Mouse (Mus musculus): ENCODE data around the gene Lrmda. TPM values are rescaled to one million over a fixed set of nuclear protein-coding genes. Genes with fewer than 3 reads are reported as not detected.

Gene Lrmda
- total RNA-seq, 2 experiments from 2014 or later = 0.48 to 0.76 TPM

GRCm38 (mm10) chr14:22918499-22918898 lies 899.0 kb downstream of the Lrmda start:
- intact Hi-C loops (cut with DNase I) = no loop called here

GRCm38 (mm10) chr14:22918931-22919330 lies 899.4 kb downstream of the Lrmda start:
- DNase-seq (ENCODE audit: low spot score in 2 of 2) = no peak
- intact Hi-C loops (cut with DNase I) = no loop called here

More at GRCm38 (mm10) chr14:22918499-22918898, 899.0 kb downstream of the Lrmda start:
- no peak for DNase-seq (ENCODE audit: low spot score in 2 of 2)

GRCm38 (mm10) chr14:22921152-22921551 lies 901.6 kb downstream of the Lrmda start:
- intact Hi-C loops (cut with DNase I) = no loop called here
- DNase-seq (ENCODE audit: low spot score in 2 of 2) = no peak

- intact Hi-C loops (cut with DNase I) = no loop called here
- no peak for DNase-seq (ENCODE audit: low spot score in 2 of 2)
Measured at GRCm38 (mm10) chr14:22921796-22922195, 902.3 kb downstream of the Lrmda start.

GRCm38 (mm10) chr14:22922571-22922970 lies 903.1 kb downstream of the Lrmda start:
- no peak for DNase-seq (ENCODE audit: low spot score in 2 of 2)
- intact Hi-C loops (cut with DNase I) = no loop called here

GRCm38 (mm10) chr14:22923251-22923650 lies 903.7 kb downstream of the Lrmda start:
- DNase-seq (ENCODE audit: low spot score in 2 of 2) = no peak
- intact Hi-C loops (cut with DNase I) = no loop called here

GRCm38 (mm10) chr14:22928263-22928662 lies 908.8 kb downstream of the Lrmda start:
- intact Hi-C loops (cut with DNase I) = no loop called here
- no peak for DNase-seq (ENCODE audit: low spot score in 2 of 2)

DNA sequence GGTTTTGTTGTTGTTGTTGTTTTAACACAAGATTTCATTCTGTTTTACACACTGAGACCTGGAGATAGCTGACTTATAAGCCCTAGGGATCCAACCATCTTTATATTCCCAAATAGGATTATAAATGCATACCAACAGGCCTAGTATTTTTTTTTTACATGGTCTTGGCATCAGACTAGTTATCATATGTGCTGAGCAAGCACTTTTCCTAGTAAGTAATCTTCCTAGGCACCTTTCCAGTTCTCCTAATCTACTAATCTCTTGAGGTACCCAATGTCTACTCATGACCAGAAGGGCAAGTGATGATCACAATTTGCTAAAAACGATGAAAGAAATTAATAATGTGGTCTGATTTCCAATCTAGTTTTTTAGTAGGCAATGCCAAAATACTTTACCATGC lies 909.2 kb downstream of the Lrmda start:
- intact Hi-C loops (cut with DNase I) = no loop called here
- DNase-seq (ENCODE audit: low spot score in 2 of 2) = no peak

DNA sequence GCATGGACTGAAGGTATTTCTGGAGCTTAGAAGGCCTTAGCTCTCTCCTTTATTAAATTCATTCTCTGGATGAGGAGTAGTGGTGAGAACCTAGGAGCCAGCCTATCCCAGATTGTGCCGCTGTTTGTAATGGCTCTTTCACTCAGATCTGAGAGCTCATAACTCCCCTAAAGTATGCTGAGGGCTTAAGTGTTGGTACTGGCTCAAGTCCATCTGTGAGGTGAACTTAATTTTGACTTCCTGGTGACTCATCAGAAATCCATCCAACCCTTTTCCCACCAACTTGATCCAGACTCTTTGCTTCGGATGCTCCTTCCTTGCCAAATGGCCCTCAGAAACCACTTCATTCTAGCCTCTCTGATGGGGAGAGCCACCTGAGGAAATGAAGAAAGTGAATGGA lies 910.1 kb downstream of the Lrmda start:
- intact Hi-C loops (cut with DNase I) = no loop called here

DNA sequence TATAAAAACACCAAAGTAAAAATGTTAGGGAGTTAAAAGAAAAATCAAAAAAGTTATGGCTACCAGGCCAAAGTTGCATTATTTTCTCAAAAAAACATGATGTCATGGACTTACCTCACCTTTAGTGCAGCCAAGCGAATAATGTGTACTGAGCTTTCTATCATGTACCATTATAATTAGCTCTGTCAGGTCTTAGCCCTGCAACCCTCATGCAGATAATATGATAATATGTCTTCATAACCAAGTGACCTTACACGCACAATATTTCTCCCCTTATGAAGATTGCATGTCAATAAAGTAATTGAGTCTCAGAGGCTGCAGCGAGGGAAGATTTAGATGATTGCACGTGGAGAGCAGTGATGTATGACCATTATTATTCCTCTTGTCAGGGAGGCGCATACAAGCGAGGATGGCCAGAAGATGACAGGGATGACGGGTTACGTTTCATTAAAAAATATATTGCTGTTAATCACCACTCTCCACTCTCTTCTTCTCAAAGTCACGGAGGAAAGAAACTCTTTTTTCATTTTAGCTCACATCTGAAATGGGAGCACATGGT lies 911.1 kb downstream of the Lrmda start:
- no peak for DNase-seq (ENCODE audit: low spot score in 2 of 2)
- intact Hi-C loops (cut with DNase I) = no loop called here

More for the DNA sequence above, 910.1 kb downstream of the Lrmda start:
- no peak for DNase-seq (ENCODE audit: low spot score in 2 of 2)

DNA sequence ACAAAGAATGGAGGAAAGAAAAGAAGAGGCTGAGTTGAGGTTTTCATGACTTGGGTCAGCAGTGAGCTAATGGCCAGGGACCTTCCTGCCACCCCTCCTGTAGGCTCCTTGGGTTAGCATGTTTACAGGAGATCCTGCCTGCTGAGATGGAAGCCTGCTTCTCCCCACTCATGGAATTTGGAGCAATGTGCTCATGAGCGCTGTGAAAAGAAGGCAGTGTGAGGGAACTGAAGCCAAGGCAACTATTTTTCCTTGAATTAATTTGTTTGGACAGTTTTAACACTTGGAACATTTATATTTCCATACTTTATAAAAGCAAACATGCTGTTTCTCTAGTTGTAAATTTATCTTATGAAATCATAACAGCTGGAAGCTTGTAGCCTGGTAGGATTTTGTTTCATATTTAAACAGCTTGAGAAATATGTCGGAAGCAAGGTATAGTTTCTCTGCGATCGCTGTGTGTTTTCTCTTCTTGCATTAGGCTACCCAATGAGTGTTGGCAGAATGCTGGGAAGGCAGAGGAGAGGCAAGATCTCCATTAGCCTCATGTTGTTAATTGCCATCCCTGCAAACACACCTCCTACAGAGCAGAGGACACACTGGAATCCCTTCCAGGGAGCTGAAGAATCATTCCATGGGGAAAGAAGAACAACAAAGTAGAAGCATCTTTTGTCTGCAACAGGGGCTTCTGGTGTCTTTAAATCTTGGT lies 911.8 kb downstream of the Lrmda start:
- no peak for DNase-seq (ENCODE audit: low spot score in 2 of 2)
- intact Hi-C loops (cut with DNase I) = no loop called here

GRCm38 (mm10) chr14:22936701-22937100 lies 917.2 kb downstream of the Lrmda start:
- intact Hi-C loops (cut with DNase I) = no loop called here
- no peak for DNase-seq (ENCODE audit: low spot score in 2 of 2)

- DNase-seq (ENCODE audit: low spot score in 2 of 2) = no peak
- intact Hi-C loops (cut with DNase I) = no loop called here
Measured at GRCm38 (mm10) chr14:22940576-22940975, 921.1 kb downstream of the Lrmda start.

GRCm38 (mm10) chr14:22942569-22942968 lies 923.1 kb downstream of the Lrmda start:
- intact Hi-C loops (cut with DNase I) = no loop called here
- DNase-seq (ENCODE audit: low spot score in 2 of 2) = no peak

DNA sequence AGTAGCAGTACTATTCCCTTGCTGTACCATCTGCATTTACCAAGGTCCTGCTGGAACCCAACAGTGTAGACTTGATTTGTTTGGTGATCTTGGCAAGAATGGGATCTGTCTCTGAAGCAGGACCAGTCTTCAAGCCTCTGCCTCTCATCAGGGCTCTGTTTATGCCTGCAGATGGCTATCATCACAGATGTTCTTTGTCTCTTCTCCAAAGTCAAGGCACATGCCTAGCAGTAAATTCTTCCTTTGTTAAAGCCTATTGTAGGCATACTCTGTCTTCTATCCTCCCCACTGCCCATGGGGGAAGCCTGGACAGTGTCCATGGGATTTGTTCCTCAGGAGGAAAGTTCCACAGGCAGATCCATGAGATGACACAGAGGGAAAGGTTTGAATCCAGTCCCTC lies 930.0 kb downstream of the Lrmda start:
- intact Hi-C loops (cut with DNase I) = no loop called here

DNA sequence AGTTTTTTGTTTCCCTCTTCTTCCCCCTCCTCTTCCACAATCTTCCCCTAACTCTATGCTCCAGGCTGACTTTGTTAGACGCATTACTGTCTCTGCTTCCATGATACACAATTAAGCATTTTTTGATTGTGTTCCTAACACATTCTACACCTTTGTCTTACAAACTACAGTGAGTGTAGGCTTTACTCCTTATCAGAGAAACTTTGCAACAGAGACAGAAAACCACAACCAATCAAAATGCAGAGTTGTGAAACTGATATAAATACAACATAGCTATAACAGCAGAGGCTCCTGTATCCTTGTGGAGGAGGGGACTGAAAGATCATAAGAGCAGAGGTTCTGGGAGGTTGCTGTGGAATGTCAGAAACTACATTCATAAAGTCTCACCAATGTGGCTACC lies 933.5 kb downstream of the Lrmda start:
- intact Hi-C loops (cut with DNase I) = no loop called here

More for the DNA sequence above, 930.0 kb downstream of the Lrmda start:
- DNase-seq (ENCODE audit: low spot score in 2 of 2) = peak in 1 of 2 experiments; percentile 2

DNA sequence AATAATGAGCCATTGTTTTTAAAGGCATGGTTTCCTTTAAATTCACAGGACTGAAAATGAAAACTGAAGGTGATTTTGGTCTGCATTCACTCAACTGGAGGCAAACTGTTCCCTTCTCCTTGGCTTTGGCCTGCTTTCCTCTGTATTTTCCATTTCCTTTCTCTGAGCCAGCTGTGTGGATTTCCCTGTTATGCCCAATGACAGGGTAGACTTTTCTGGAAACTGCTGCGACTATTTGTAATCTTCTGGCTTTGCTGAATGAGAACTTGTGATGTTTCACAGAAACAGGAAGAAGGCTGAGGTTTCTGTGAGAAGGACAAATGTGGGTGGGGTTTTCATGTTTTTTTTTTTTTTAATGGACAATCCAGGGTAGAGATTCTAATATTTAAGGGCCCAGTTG lies 940.7 kb downstream of the Lrmda start:
- intact Hi-C loops (cut with DNase I) = no loop called here

More for the DNA sequence above, 933.5 kb downstream of the Lrmda start:
- DNase-seq (ENCODE audit: low spot score in 2 of 2) = no peak

GRCm38 (mm10) chr14:22964796-22965660 lies 945.5 kb downstream of the Lrmda start:
- no peak for DNase-seq (ENCODE audit: low spot score in 2 of 2)

More for the DNA sequence above, 940.7 kb downstream of the Lrmda start:
- no peak for DNase-seq (ENCODE audit: low spot score in 2 of 2)

DNA sequence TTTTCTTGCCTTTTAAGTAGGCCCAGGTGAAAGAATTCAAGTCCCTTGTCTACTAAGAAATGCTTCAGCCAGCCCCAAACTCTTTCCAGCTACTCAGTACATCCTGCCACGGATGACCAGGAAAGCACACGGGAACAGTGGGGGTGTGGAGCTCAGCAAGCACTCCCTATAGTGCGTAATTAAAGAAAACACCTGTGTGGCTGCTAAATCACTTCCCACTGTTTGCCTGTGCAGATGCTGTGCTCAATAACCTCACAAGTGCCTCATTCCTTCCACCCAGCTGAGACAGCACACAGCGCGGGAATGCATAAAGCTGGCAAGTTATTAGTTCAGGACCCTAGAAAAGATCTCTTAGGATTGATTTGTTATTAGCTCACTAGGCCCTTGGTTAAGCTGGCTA lies 949.2 kb downstream of the Lrmda start:
- intact Hi-C loops (cut with DNase I) = no loop called here
- DNase-seq (ENCODE audit: low spot score in 2 of 2) = no peak

More at GRCm38 (mm10) chr14:22964796-22965660, 945.5 kb downstream of the Lrmda start:
- intact Hi-C loops (cut with DNase I) = no loop called here

DNA sequence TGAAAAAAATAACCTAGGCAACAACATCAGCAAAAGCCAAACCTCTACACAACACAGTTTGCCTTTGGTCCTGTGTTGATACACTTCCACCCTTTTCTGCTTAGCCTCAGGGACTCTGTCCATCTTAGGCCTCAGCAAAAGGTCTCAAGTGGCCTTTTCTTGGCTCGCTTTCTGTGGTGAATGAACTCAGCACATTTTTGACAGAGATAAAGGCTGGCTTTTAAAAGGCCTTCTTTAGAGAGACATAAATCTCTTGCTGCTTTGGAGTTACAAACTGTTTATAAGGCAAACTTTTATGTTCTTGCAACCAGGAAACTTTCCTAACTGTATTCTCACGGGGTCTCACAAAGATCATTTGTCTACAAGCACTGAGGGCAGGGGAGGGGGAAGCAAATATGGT lies 967.2 kb downstream of the Lrmda start:
- intact Hi-C loops (cut with DNase I) = no loop called here
- no peak for DNase-seq (ENCODE audit: low spot score in 2 of 2)
